Mouse (Mus musculus) embryonic facial prominence, embryonic 10.5 days (tissue): ENCODE measurements at regions not wholly inside any gene's neighbourhood (a gene's known extent, or its start where the extent isn't known, plus 50 kb on each side); places are given as distances from the start of the nearest gene placed in this dataset.
A peak's percentile ranks its signal among the peaks of the same experiment; 100 is the strongest.

Experiments used
- DNase-seq: peaks from one replicate; pipeline ENCODE4 v3.0.0-alpha.2; 2017; ENCODE audit warnings: low spot score
- H3K27ac ChIP-seq: fragments of 300-500 bp; sonication (generic); replicated peaks from 2 replicates; pipeline ENCODE4 v1.5.1; 2016; ENCODE audit warnings: mild to moderate bottlenecking
- H3K27me3 ChIP-seq: fragments of 300-500 bp; sonication (generic); replicated peaks from 2 replicates; pipeline ENCODE4 v1.6.1; 2016; ENCODE audit warnings: low read depth, mild to moderate bottlenecking; ENCODE audit not compliant: poor library complexity, severe bottlenecking
- H3K36me3 ChIP-seq: fragments of 300-500 bp; sonication (generic); replicated peaks from 2 replicates; pipeline ENCODE4 v1.6.1; 2016; ENCODE audit warnings: mild to moderate bottlenecking, moderate library complexity
- H3K4me1 ChIP-seq: fragments of 300-500 bp; sonication (generic); 2 replicates; pipeline ENCODE4 v1.6.1; 2016
- H3K4me3 ChIP-seq: fragments of 300-500 bp; sonication (generic); 2 replicates; pipeline ENCODE4 v1.5.1; 2016; ENCODE audit warnings: mild to moderate bottlenecking, moderate library complexity
- H3K9me3 ChIP-seq: fragments of 300-500 bp; sonication (generic); 2 replicates; pipeline ENCODE4 v1.6.1; 2016; ENCODE audit warnings: mild to moderate bottlenecking
- WGBS: fragments of 180-500 bp; shearing (Covaris S2); methylation state at CpG from one replicate; pipeline ENCODE4 v1.1.7; 2016; 5-methylcytosine and 5-hydroxymethylcytosine counted together

DNA sequence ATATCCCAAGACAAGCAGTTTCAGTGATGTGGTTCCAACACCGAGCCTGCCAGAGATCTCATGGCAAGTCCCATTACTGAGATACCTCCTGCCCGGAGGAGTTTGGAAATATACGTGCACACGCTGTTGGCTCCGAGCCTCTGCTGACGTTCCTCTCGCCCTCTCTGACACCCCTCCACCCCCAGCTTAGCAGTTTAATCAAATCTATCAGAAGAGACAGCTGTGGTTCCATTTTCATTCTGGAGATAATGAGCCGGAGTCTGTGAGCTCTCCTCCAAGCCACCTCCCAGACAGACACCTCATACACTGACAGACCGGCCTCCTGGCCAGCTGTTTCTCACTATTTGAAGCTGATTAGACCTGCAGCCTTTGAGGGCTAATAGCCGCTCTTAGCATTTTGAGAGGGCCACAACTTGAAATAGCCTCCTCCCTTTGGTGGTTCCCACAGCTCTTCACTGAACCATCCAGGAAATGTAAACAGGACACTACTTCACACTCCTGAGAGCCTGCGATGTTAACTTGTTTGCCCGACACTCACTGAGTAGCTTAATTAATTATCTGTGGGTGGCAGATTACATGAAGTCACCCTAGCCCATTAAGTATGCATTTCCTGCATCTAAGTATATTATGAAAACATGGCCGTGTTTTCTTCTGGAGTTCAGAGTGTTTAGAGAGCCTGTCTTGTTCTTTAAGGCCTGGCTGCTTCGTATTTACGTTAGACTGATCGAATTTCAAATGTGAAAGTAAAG lies 180.3 kb upstream of the Lrig3 start:
- no peaks in the 10 kb centered on the region for H3K27me3 ChIP-seq
- H3K36me3 ChIP-seq, result no peaks in the 10 kb centered on the region; the same call in 1 of the 2 replicates
- peaks cover 60% of the 10 kb centered on the region for H3K4me1 ChIP-seq
- peak; percentile 49 for DNase-seq
- H3K9me3 ChIP-seq, result no peaks in the 10 kb centered on the region
- peak overlapping the region; percentile 46 for H3K4me3 ChIP-seq
- H3K27ac ChIP-seq, result peak overlapping the region; percentile 87
- 10% methylated on average over 16 of the region's 16 CpGs for WGBS

DNA sequence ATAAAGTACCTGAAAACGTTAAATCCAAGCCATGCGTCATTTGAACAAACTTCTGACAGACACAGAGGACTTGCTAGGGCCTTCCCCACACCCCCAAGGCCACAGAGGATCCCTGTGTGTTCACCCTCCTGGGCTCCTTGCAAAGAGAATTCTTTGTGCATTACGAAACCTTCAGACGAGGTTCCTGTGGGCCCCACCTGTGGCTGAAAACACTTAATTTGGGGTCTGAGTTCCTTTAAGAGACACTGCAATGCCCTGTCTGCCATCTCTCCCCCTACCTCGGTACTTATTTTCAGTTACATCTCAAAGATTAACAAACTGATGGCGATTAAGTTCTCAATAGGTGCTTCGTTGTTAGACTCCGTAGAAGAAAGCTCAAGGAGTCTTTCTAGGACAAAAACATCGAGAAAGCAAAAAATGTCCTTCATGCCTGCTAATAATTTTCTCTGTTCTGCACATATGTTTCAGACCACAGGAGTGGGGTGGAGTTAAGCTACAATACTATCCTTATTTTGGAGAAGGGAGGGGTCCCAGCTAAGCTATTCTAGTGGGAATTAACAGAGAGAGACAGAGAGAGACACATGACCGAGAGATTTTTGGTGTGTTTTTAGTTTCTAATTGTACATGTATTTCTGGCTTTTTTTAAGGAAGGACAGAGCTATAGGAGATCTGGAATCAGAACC lies 179.6 kb upstream of the Lrig3 start:
- peak; percentile 65 for DNase-seq
- Histone ChIP-seq H3K27ac (peak overlapping the region; percentile 87), H3K9me3 (no peaks in the 10 kb centered on the region), H3K27me3 (no peaks in the 10 kb centered on the region), H3K4me3 (peak overlapping the region; percentile 46), H3K4me1 (peaks cover 61% of the 10 kb centered on the region), H3K36me3 (no peaks in the 10 kb centered on the region; the same call in 1 of the 2 replicates)
- 5% methylated on average over 10 of the region's 10 CpGs for WGBS

DNA sequence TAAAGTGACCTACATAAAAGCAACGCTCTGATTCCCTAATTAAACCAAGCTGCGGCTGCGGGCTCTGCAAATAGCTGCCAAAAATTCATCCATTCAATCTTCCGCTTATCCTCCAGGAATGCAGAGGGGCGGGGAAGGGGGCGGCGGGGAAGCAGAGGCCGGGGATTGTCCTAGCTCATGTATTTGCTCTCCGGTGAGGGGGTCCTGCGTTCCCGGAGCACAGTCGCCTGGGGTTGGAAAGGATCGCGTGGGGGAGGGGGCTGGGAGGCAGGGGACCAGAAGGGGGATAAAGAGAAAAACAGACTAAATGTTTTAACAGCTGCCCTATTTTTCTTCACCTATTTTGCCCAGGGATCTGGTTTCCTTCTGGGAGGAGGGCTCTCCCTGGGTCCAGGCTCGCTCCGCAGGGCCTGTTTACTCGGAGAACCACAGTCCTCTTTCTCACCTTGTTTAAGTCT lies 179.1 kb upstream of the Lrig3 start:
- WGBS, result 1% methylated on average over 17 of the region's 17 CpGs
- no peaks in the 10 kb centered on the region for H3K9me3 ChIP-seq
- peak overlapping the region; percentile 46 for H3K4me3 ChIP-seq
- peak overlapping the region; percentile 87 for H3K27ac ChIP-seq
- H3K36me3 ChIP-seq, result no peaks in the 10 kb centered on the region; the same call in 1 of the 2 replicates
- peak; percentile 95 for DNase-seq
- no peaks in the 10 kb centered on the region for H3K27me3 ChIP-seq
- peaks cover 56% of the 10 kb centered on the region for H3K4me1 ChIP-seq

DNA sequence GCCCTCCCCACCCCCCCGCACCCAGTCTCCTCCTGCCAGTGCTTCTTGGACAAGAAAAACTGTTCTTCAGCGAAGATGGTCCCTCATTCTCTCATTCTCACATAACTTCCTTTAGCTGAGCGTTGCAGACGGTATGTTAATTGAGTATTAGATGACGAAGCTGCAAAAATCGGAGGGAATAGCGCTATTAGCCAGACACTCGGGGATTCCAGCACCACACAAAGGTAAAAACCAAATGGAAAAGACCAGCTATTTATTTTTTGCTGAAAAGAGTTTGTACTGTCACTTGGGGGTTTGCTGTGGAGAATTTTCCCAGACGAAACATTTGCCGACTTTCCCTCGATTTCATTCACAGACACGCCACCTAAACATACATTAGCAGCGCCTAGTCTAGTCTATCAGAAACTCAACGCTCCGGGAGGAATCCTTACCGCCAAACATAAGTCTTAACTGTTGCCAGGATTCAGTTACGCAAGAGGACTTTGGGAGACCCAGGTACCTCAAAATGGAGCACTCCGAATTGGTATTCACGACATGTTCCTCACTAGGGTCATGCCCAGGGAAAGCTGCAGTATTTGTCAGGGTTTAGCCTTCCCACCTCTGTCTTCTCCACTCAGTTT lies 178.4 kb upstream of the Lrig3 start:
- Histone ChIP-seq H3K27me3 (no peaks in the 10 kb centered on the region), H3K36me3 (no peaks in the 10 kb centered on the region; the same call in 1 of the 2 replicates), H3K9me3 (no peaks in the 10 kb centered on the region), H3K4me3 (peak overlapping the region; percentile 46), H3K27ac (peak overlapping the region; percentile 87), H3K4me1 (peaks cover 49% of the 10 kb centered on the region)
- 38% methylated on average over 19 of the region's 19 CpGs for WGBS
- peak; percentile 24 for DNase-seq

DNA sequence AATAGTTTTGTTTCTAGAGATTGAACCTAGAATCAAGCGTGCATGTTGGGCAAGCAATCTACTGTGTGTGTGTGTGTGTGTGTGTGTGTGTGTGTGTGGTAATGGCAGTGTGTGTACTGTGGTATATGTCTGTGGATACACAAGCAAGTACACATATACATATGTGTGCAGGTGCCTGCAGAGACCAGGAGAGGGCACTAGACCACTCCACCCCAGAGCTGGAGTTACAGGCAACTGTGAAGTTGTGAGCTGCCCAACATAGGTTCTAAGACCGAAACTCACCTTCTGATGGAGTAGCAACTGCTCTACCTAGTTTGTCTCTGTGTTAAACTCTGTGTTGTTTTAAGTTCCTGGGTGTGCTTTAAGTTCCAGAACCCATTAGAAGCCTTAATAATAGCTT lies 177.7 kb upstream of the Lrig3 start:
- Histone ChIP-seq H3K27ac (peak overlapping the region; percentile 87; the same call in 1 of the 2 replicates), H3K9me3 (no peaks in the 10 kb centered on the region), H3K4me1 (peaks cover 42% of the 10 kb centered on the region), H3K36me3 (no peaks in the 10 kb centered on the region; the same call in 1 of the 2 replicates), H3K4me3 (no peak overlapping the region), H3K27me3 (no peaks in the 10 kb centered on the region)
- DNase-seq, result peak; percentile 26
- 97% methylated on average over 2 of the region's 2 CpGs for WGBS

- H3K9me3 ChIP-seq, result no peaks in the 10 kb centered on the region
- WGBS, result 86% methylated on average over 2 of the region's 2 CpGs
- peaks cover 3% of the 10 kb centered on the region; the same call in 1 of the 2 replicates for H3K36me3 ChIP-seq
- H3K27me3 ChIP-seq, result no peaks in the 10 kb centered on the region
- peaks cover 30% of the 10 kb centered on the region for H3K4me1 ChIP-seq
- H3K27ac ChIP-seq, result no peak overlapping the region; the same call in 1 of the 2 replicates
- H3K4me3 ChIP-seq, result no peak overlapping the region
- DNase-seq, result no peak
Observed at GRCm38 (mm10) chr10:125790924-125791323, 175.0 kb upstream of the Lrig3 start.

GRCm38 (mm10) chr10:125794504-125794903 lies 171.5 kb upstream of the Lrig3 start:
- 92% methylated on average over 2 of the region's 2 CpGs for WGBS
- no peak overlapping the region for H3K27ac ChIP-seq
- H3K9me3 ChIP-seq, result no peaks in the 10 kb centered on the region
- 0 out of 2 replicates have a peak, but pooled peaks cover 3% of the 10 kb centered on the region for H3K36me3 ChIP-seq
- H3K4me3 ChIP-seq, result no peak overlapping the region
- peaks cover 11% of the 10 kb centered on the region for H3K4me1 ChIP-seq
- H3K27me3 ChIP-seq, result no peaks in the 10 kb centered on the region
- DNase-seq, result no peak

GRCm38 (mm10) chr10:125795323-125795722 lies 170.6 kb upstream of the Lrig3 start:
- Histone ChIP-seq H3K9me3 (no peaks in the 10 kb centered on the region), H3K4me1 (peaks cover 11% of the 10 kb centered on the region), H3K4me3 (no peak overlapping the region), H3K27me3 (no peaks in the 10 kb centered on the region), H3K36me3 (0 out of 2 replicates have a peak, but pooled peaks cover 3% of the 10 kb centered on the region), H3K27ac (no peak overlapping the region)
- DNase-seq, result no peak
- WGBS, result 91% methylated on average over 1 of the region's 1 CpGs

DNA sequence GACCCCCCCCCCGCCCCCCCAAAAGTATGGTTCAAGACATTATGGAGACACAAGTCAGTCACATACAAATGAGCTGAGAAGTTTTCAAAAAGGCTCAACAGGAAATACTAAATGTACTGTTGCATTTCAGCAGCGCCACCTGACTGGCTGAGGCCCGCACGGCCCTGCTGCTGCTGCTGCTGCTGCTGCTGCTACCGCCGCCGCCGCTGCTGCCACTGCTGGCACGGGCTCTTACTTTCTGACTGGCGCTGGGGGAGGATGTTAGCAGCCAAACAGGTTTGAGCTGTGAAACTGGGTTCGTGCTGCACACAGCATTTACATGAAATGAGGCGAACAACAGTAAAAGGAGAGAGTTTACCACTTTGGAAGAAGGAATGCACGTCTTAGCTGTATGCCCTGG lies 167.3 kb upstream of the Lrig3 start:
- DNase-seq, result peak; percentile 62
- Histone ChIP-seq H3K4me3 (no peak overlapping the region), H3K4me1 (peaks cover 17% of the 10 kb centered on the region), H3K9me3 (no peaks in the 10 kb centered on the region), H3K27me3 (no peaks in the 10 kb centered on the region), H3K36me3 (0 out of 2 replicates have a peak, but pooled peaks cover 2% of the 10 kb centered on the region), H3K27ac (no peak overlapping the region)
- 17% methylated on average over 13 of the region's 13 CpGs for WGBS

- Histone ChIP-seq H3K27ac (no peak overlapping the region), H3K4me1 (peaks cover 17% of the 10 kb centered on the region)
- WGBS, result 62% methylated on average over 2 of the region's 2 CpGs
Observed at GRCm38 (mm10) chr10:125800572-125801114, 165.3 kb upstream of the Lrig3 start.

GRCm38 (mm10) chr10:125801450-125801849 lies 164.5 kb upstream of the Lrig3 start:
- Histone ChIP-seq H3K36me3 (no peaks in the 10 kb centered on the region), H3K4me1 (peaks cover 17% of the 10 kb centered on the region), H3K4me3 (no peak overlapping the region), H3K27ac (no peak overlapping the region), H3K9me3 (no peaks in the 10 kb centered on the region), H3K27me3 (no peaks in the 10 kb centered on the region)
- WGBS, result 68% methylated on average over 4 of the region's 4 CpGs
- no peak for DNase-seq

More at GRCm38 (mm10) chr10:125800572-125801114, 165.3 kb upstream of the Lrig3 start:
- Histone ChIP-seq H3K27me3 (no peaks in the 10 kb centered on the region), H3K9me3 (no peaks in the 10 kb centered on the region), H3K36me3 (no peaks in the 10 kb centered on the region), H3K4me3 (no peak overlapping the region)
- no peak for DNase-seq

DNA sequence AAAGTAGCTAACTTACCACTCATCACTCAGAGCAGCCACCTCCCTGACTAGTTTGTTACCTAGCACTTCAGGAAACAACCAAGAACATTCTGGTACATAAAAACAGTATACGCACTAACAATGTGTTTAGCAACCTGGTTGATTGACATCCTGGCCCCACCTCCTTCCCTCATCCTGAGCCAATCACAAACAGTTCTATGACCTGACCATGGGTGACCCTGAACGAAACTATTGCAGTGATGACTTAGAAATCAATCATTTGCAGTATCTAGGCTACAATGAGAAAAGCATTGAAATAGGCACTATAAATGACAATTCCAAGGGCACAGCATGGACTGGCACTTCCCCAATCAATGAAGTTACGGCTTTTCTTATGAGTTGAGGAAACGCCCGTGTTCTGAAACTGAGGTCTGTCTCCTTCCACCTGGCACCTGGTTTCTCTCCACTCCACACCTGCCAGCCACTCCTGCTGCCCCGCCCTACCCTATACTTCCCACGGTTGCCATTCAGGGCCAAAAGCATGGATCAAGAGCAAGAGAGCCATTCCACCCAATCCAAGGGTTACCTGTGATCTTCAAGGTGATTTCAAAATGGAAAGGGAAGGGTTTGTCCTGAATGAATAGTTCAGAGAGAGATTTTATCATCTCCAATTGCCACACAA lies 162.9 kb upstream of the Lrig3 start:
- H3K9me3 ChIP-seq, result no peaks in the 10 kb centered on the region
- 91% methylated on average over 7 of the region's 7 CpGs for WGBS
- no peak overlapping the region for H3K4me3 ChIP-seq
- peaks cover 17% of the 10 kb centered on the region for H3K4me1 ChIP-seq
- DNase-seq, result no peak
- no peaks in the 10 kb centered on the region for H3K36me3 ChIP-seq
- H3K27me3 ChIP-seq, result no peaks in the 10 kb centered on the region
- no peak overlapping the region for H3K27ac ChIP-seq
